Mouse (Mus musculus) thymus, adult 2 months (tissue): ENCODE measurements at regions not wholly inside any gene's neighbourhood (a gene's known extent, or its start where the extent isn't known, plus 50 kb on each side); places are given as distances from the start of the nearest gene placed in this dataset.

Experiments used
- CTCF ChIP-seq: fragments of 200-500 bp; IDR thresholded peaks from 2 replicates; pipeline ENCODE4 v1.5.1; 2012; ENCODE audit warnings: mild to moderate bottlenecking, control low read depth, low read length, moderate library complexity, borderline replicate concordance; ENCODE audit not compliant: control insufficient read depth, poor library complexity, insufficient read depth; ENCODE audit errors: extremely low read depth
- POLR2A ChIP-seq: fragments of 200-500 bp; IDR thresholded peaks from 2 replicates; pipeline ENCODE4 v1.6.1; 2012; ENCODE audit warnings: mild to moderate bottlenecking, low read length, control low read depth, moderate library complexity; ENCODE audit not compliant: control insufficient read depth, poor library complexity, insufficient read depth; ENCODE audit errors: extremely low read depth

GRCm38 (mm10) chr6:139248920-139249547, 252.7 kb downstream of the Rergl start:
- TF ChIP-seq POLR2A (no peak), CTCF (no peak)
